Mouse (Mus musculus) cerebellum, adult (tissue): ENCODE results near the gene Epb41l2.

Experiments
- ATAC-seq: cut with Nextera tagmentation; 2 replicates; pipeline ENCODE4 v1.9.2; 2017; ENCODE audit warnings: mild to moderate bottlenecking, moderate library complexity, mixed read lengths; ENCODE audit not compliant: insufficient number of reproducible peaks, low FRiP score, low TSS enrichment

Gene Epb41l2

GRCm38 (mm10) chr10:25539146-25539770, 179.7 kb downstream of the Epb41l2 start:
- no peak for ATAC-seq

- no peak for ATAC-seq
These were observed 180.2 kb downstream of the Epb41l2 start for GRCm38 (mm10) chr10:25539771-25540168.

GRCm38 (mm10) chr10:25541097-25541496, 181.5 kb downstream of the Epb41l2 start:
- no peak for ATAC-seq

- ATAC-seq, result no peak
These were observed 193.3 kb downstream of the Epb41l2 start for GRCm38 (mm10) chr10:25552936-25553335.

- ATAC-seq, result no peak
These were observed 212.0 kb downstream of the Epb41l2 start for GRCm38 (mm10) chr10:25571319-25572240.
